Mouse (Mus musculus): ENCODE measurements around the gene Ptprs. TPM values are rescaled to one million over a fixed set of nuclear protein-coding genes. Genes with fewer than 3 reads are reported as not detected.
A peak's percentile ranks its signal among the peaks of the same experiment; 100 is the strongest.

Gene Ptprs
- polyA plus RNA-seq, 1 experiment = 24.6 TPM

- Histone ChIP-seq H3K27me3 (replicated peaks) (peaks cover 75% of the 10 kb centered on the region), H3K36me3 (replicated peaks; ENCODE audit: low read length) (no peaks in the 10 kb centered on the region), H3K9me3 (no peaks in the 10 kb centered on the region), H3K4me1 (peaks cover 87% of the 10 kb centered on the region), H3K4me3 (replicated peaks) (peak overlapping the region; percentile 95)
- TF ChIP-seq FLI1 (IDR thresholded peaks at IDR 0.05; ENCODE audit: low read length) (no peak), GATA1 (IDR thresholded peaks at IDR 0.05; ENCODE audit: borderline replicate concordance, low read length) (no peak)
Observed at GRCm38 (mm10) chr17:56475584-56476401, 490 bp downstream of the Ptprs start.

DNA sequence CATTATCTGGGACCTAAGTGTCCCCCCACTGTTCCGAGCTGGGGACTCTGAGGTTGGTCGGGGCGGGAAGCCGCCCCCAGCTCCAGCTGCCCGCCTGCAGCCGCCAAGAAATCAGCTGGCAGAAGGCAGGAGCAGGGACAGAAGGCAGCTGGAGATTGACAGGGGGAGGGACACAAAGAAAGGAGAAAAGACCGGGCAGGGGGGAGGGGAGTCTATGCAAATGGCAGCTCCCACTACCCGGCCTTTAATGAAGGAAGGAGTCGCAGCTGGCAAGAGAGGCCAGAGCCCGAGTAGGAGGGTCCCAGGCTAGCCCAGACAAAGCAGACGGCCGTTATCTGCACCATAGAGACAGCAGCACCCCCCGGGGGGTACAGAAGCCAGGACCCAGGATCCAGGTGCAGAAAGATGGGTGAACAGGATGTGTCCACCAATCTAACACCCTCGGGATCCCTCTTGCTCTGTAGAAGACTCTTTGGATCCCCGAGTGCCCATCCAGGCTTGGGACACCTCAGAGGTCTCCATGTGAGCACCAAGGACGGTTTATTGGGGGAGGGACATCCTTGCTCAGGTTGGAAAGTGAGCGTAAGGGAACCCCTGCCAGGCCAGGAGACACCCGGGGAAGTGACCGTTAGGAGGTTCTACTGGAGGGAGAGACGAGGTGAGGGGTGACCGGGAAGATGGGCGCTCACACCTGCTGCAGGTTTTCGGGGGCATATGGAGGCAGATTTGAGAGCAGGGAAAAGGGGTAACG lies 1.3 kb downstream of the Ptprs start:
- Histone ChIP-seq H3K27me3 (replicated peaks) (peaks cover 83% of the 10 kb centered on the region), H3K4me1 (peaks cover 88% of the 10 kb centered on the region), H3K36me3 (replicated peaks; ENCODE audit: low read length) (no peaks in the 10 kb centered on the region), H3K4me3 (replicated peaks) (peak overlapping the region; percentile 95), H3K9me3 (no peaks in the 10 kb centered on the region)
- TF ChIP-seq GATA1 (IDR thresholded peaks at IDR 0.05; ENCODE audit: borderline replicate concordance, low read length) (no peak), FLI1 (IDR thresholded peaks at IDR 0.05; ENCODE audit: low read length) (no peak)

DNA sequence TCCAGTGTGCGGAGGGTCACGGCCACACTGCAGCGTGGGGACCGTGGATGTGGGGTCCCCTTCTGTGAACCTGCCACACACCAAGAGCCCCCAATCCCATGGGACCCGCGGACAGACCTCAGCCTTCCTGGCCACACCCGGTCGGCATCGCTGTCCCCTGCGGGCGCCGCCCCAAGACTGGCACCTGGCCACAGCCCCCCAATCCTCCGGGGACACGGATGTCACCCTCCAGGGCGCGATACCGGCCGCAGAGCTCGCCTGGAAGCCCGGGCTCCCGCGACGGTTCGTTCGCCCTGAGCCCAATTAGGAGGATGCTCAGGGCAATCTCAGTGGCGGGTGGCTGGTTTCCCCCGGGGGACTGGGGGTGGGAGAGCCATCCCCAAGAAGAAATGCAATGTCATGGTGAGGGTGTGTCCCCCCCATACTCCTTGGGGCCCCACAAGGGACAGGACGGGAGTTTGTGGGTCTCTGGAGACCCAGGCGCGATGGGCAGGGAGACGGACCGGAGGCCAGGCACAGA lies 1.9 kb downstream of the Ptprs start:
- Histone ChIP-seq H3K9me3 (no peaks in the 10 kb centered on the region), H3K27me3 (replicated peaks) (peaks cover 89% of the 10 kb centered on the region), H3K4me1 (peaks cover 89% of the 10 kb centered on the region), H3K4me3 (replicated peaks) (peak overlapping the region; percentile 95), H3K36me3 (replicated peaks; ENCODE audit: low read length) (no peaks in the 10 kb centered on the region)
- TF ChIP-seq FLI1 (IDR thresholded peaks at IDR 0.05; ENCODE audit: low read length) = no peak
- no peak for TF ChIP-seq GATA1 (IDR thresholded peaks at IDR 0.05; ENCODE audit: borderline replicate concordance, low read length)

GRCm38 (mm10) chr17:56473611-56473905 lies 2.7 kb downstream of the Ptprs start:
- H3K4me3 ChIP-seq (replicated peaks) = peak overlapping the region; percentile 95
- peaks cover 5% of the 10 kb centered on the region for H3K9me3 ChIP-seq
- peaks cover 94% of the 10 kb centered on the region for H3K27me3 ChIP-seq (replicated peaks)
- TF ChIP-seq GATA1 (IDR thresholded peaks at IDR 0.05; ENCODE audit: borderline replicate concordance, low read length) = no peak
- no peak for TF ChIP-seq FLI1 (IDR thresholded peaks at IDR 0.05; ENCODE audit: low read length)
- H3K36me3 ChIP-seq (replicated peaks; ENCODE audit: low read length) = peaks cover 1% of the 10 kb centered on the region
- H3K4me1 ChIP-seq = peaks cover 91% of the 10 kb centered on the region

DNA sequence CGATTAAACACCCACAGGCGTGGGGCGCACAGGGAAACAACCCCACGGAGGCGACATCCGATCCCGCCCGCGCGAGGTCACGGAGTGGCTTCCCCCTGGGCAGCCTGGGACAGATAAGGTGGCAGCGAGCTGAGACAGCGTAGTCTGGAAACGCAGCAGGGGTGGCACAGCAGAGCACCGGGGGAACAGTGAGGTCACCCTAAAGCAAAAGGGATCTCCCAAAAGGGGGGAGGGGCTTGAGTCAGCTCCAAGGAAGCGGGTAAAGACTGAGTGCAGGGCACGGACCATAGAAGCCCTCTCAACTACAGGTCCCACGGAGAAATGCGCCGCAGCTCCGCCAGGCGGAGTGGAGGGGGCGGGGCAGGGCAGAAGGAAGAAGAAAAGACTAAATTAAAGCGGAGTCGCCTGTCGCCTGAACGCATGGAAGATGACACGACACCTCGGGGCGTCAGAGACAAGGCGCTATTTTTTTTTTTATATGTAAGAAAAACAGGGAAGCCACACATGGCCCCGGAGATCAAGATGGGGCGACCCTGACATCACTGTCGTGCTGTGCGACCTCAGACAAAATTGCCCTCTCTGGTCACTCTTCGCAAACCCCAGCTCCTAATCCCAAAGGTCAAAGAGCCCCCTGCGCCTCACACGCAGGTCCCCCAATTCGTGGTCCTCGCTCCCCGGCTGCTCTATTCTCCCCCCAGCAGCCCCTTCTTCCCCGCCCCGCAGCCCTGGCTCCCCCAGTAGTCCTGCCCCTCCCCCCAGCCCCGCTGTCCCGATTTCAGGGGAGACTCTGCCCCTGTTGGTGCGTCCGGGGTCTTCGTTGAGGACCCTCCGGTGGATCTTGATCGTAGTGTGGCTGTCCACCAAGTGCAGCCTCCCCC lies 3.3 kb downstream of the Ptprs start:
- H3K9me3 ChIP-seq = peaks cover 10% of the 10 kb centered on the region
- peaks cover 5% of the 10 kb centered on the region for H3K36me3 ChIP-seq (replicated peaks; ENCODE audit: low read length)
- TF ChIP-seq FLI1 (IDR thresholded peaks at IDR 0.05; ENCODE audit: low read length) (no peak), GATA1 (IDR thresholded peaks at IDR 0.05; ENCODE audit: borderline replicate concordance, low read length) (no peak)
- peaks cover 94% of the 10 kb centered on the region for H3K27me3 ChIP-seq (replicated peaks)
- H3K4me3 ChIP-seq (replicated peaks) = peak overlapping the region; percentile 95
- H3K4me1 ChIP-seq = peaks cover 90% of the 10 kb centered on the region

GRCm38 (mm10) chr17:56472121-56472520 lies 4.2 kb downstream of the Ptprs start:
- peaks cover 10% of the 10 kb centered on the region for H3K9me3 ChIP-seq
- H3K4me3 ChIP-seq (replicated peaks) = peak overlapping the region; percentile 95
- H3K27me3 ChIP-seq (replicated peaks) = peaks cover 91% of the 10 kb centered on the region
- H3K4me1 ChIP-seq = peaks cover 88% of the 10 kb centered on the region
- peaks cover 5% of the 10 kb centered on the region for H3K36me3 ChIP-seq (replicated peaks; ENCODE audit: low read length)
- TF ChIP-seq FLI1 (IDR thresholded peaks at IDR 0.05; ENCODE audit: low read length) (no peak), GATA1 (IDR thresholded peaks at IDR 0.05; ENCODE audit: borderline replicate concordance, low read length) (no peak)

GRCm38 (mm10) chr17:56471136-56471535 lies 5.1 kb downstream of the Ptprs start:
- peaks cover 85% of the 10 kb centered on the region for H3K4me1 ChIP-seq
- H3K36me3 ChIP-seq (replicated peaks; ENCODE audit: low read length) = peaks cover 5% of the 10 kb centered on the region
- TF ChIP-seq FLI1 (IDR thresholded peaks at IDR 0.05; ENCODE audit: low read length) (no peak), GATA1 (IDR thresholded peaks at IDR 0.05; ENCODE audit: borderline replicate concordance, low read length) (no peak)
- no peak overlapping the region for H3K4me3 ChIP-seq (replicated peaks)
- peaks cover 10% of the 10 kb centered on the region for H3K9me3 ChIP-seq
- H3K27me3 ChIP-seq (replicated peaks) = peaks cover 84% of the 10 kb centered on the region

- Histone ChIP-seq H3K9me3 (peaks cover 10% of the 10 kb centered on the region), H3K4me1 (peaks cover 79% of the 10 kb centered on the region), H3K4me3 (replicated peaks) (no peak overlapping the region), H3K36me3 (replicated peaks; ENCODE audit: low read length) (peaks cover 5% of the 10 kb centered on the region), H3K27me3 (replicated peaks) (peaks cover 79% of the 10 kb centered on the region)
- no peak for TF ChIP-seq GATA1 (IDR thresholded peaks at IDR 0.05; ENCODE audit: borderline replicate concordance, low read length)
- no peak for TF ChIP-seq FLI1 (IDR thresholded peaks at IDR 0.05; ENCODE audit: low read length)
Observed at GRCm38 (mm10) chr17:56470571-56470970, 5.7 kb downstream of the Ptprs start.

DNA sequence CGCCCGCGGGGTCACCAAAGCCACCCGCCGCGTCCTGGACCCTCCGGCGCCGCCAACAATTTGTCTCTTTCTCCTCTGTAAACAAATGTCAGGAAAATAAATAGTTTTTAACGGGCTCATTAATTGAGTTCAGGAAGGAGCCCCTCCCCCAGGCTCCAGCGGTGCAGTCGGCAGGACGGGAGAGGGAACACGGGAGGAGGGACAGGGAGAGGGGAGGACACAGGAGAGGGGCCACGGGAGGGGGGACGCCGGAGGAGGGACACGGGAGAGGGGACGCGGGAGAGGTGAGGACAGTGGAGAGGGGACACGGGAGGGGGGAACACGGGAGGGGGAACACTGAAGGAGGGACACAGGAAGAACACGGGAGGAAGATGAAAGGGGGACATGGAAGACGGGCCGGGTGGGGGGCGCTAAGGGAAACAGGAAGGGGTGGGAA lies 6.3 kb downstream of the Ptprs start:
- TF ChIP-seq FLI1 (IDR thresholded peaks at IDR 0.05; ENCODE audit: low read length) (no peak), GATA1 (IDR thresholded peaks at IDR 0.05; ENCODE audit: borderline replicate concordance, low read length) (no peak)
- H3K27me3 ChIP-seq (replicated peaks) = peaks cover 76% of the 10 kb centered on the region
- H3K4me3 ChIP-seq (replicated peaks) = no peak overlapping the region
- peaks cover 74% of the 10 kb centered on the region for H3K4me1 ChIP-seq
- H3K36me3 ChIP-seq (replicated peaks; ENCODE audit: low read length) = peaks cover 5% of the 10 kb centered on the region
- H3K9me3 ChIP-seq = peaks cover 10% of the 10 kb centered on the region
